Mouse (Mus musculus) embryonic facial prominence, embryonic 14.5 days (tissue): ENCODE results near the gene E2f7. TPM values are rescaled to one million over a fixed set of nuclear protein-coding genes. Genes with fewer than 3 reads are reported as not detected.

Source experiments
- ATAC-seq: fragments of 200-750 bp; cut with Nextera tagmentation; 2 replicates; pipeline ENCODE4 v1.8.0; 2017; ENCODE audit warnings: low read depth, moderate number of reproducible peaks, moderate TSS enrichment
- DNase-seq: peaks from one replicate; pipeline ENCODE4 v3.0.0-alpha.2; 2015; ENCODE audit warnings: low spot score
- H3K27ac ChIP-seq: fragments of 300-500 bp; sonication (generic); replicated peaks from 2 replicates; pipeline ENCODE4 v1.5.1; 2014; ENCODE audit warnings: low read depth, mild to moderate bottlenecking, low read length, moderate library complexity
- H3K27me3 ChIP-seq: fragments of 300-500 bp; sonication (generic); replicated peaks from 2 replicates; pipeline ENCODE4 v1.6.1; 2014; ENCODE audit warnings: low read length; ENCODE audit not compliant: control insufficient read depth, insufficient read depth
- H3K36me3 ChIP-seq: fragments of 300-500 bp; sonication (generic); 2 replicates; pipeline ENCODE4 v1.6.1; 2014; ENCODE audit warnings: low read length, mixed read lengths; ENCODE audit not compliant: control insufficient read depth, insufficient read depth
- H3K4me1 ChIP-seq: fragments of 300-500 bp; sonication (generic); 2 replicates; pipeline ENCODE4 v1.6.1; 2014; ENCODE audit warnings: antibody characterized with exemption, low read length; ENCODE audit not compliant: control insufficient read depth, insufficient read depth
- H3K4me2 ChIP-seq: fragments of 300-500 bp; sonication (generic); 2 replicates; pipeline ENCODE4 v1.6.1; 2014; ENCODE audit warnings: low read depth, mild to moderate bottlenecking, low read length, moderate library complexity, mixed read lengths
- H3K4me3 ChIP-seq: fragments of 300-500 bp; sonication (generic); 2 replicates; pipeline ENCODE4 v1.5.1; 2014; ENCODE audit warnings: low read depth, mild to moderate bottlenecking, low read length
- H3K9ac ChIP-seq: fragments of 300-500 bp; sonication (generic); 2 replicates; pipeline ENCODE4 v1.6.1; 2014; ENCODE audit warnings: low read depth, mild to moderate bottlenecking, low read length, moderate library complexity, mixed read lengths
- H3K9me3 ChIP-seq: fragments of 300-500 bp; sonication (generic); 2 replicates; pipeline ENCODE4 v1.6.1; 2016; ENCODE audit warnings: low read length; ENCODE audit not compliant: control insufficient read depth
- WGBS: fragments of 180-500 bp; shearing (Covaris S2); extraction: QIAGEN DNeasy Blood & Tissue Kit; methylation state at CpG from one replicate; pipeline ENCODE4 v1.1.7; 2014; 5-methylcytosine and 5-hydroxymethylcytosine counted together
- polyA plus RNA-seq: library from polyadenylated mRNA; unstranded; fragments of >200 nt; fragmentation: Nextera tagmentation; extraction: Ambion mirVana; gene quantifications from 2 replicates; pipeline ENCODE4 v1.2.1, GENCODE M21; 2014

Gene E2f7
- polyA plus RNA-seq, 1 experiment from 2014 or later, result 23.8 TPM

DNA sequence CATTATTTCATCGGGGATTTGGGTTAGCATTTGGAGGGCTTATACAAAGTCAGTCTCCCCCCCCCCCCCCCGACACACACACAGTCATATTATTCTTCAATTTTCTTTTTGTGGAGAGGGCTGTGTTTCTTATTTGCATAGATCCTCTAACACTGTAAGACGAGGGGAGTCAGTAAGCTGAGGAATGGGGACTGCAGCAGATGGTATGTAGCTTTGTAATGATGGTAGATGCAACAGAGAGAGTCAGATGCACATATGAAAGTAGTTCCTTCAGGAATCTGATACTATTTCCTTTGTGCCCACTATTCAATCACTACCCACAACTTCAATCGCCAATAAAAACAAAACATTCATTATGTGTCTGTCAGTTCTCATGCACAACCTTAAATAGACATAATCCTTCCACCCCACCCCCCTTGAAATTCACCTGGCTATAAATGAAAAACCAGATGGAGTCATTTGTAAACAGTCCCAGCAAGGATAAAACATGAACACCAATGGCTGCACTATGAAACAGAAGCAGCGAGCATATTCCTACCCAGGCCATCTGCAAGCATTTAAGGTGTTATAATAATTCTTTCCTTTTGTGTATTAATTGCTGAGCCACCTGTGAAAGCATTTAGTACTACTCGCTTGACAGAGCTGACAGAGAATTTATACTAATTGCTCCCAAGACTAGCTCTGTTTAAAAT, 90.0 kb downstream of the E2f7 start:
- ATAC-seq, result peak; percentile 67
- H3K36me3 ChIP-seq, result no peaks in the 10 kb centered on the region
- no peak overlapping the region for H3K27ac ChIP-seq
- DNase-seq, result peak; percentile 23
- no peak overlapping the region for H3K4me3 ChIP-seq
- no peak overlapping the region for H3K9ac ChIP-seq
- H3K9me3 ChIP-seq, result no peaks in the 10 kb centered on the region
- no peaks in the 10 kb centered on the region for H3K27me3 ChIP-seq
- H3K4me2 ChIP-seq, result no peak overlapping the region
- WGBS, result 23% methylated on average over 6 of the region's 6 CpGs
- H3K4me1 ChIP-seq, result peaks cover 5% of the 10 kb centered on the region; the same call in 1 of the 2 replicates

Other genes starting within 250 kb of the E2f7 start
- 165 and 169 TPM in 2 replicates for gene Csrp2, start 174.3 kb downstream of the E2f7 start, polyA plus RNA-seq